Mouse (Mus musculus) cerebellum, adult 11-12 months (tissue): ENCODE measurements around the gene Chdh.

Experiments used
- DNase-seq: peaks from one replicate; pipeline ENCODE4 v3.0.0; 2022

Chdh gene

DNA sequence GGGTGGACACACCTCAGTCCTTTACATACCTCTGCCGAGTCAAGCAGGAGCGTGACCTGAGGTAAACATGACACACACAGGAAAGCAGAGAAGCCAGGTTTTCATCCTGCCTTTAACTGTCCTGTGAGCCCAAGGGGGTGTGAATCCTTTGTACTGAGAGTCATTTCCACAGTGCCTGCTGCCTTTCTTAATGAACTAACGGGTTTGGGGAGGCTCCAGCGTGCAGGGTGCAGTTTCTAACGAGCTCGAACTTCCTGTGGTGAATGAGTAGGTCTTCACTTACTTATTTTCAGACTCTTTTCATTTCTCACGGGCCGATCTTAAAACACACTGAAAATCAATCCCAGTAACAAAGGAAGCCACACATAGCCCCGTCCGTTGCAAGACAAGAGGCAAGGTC, 5.7 kb downstream of the Chdh start:
- no peak for DNase-seq

DNA sequence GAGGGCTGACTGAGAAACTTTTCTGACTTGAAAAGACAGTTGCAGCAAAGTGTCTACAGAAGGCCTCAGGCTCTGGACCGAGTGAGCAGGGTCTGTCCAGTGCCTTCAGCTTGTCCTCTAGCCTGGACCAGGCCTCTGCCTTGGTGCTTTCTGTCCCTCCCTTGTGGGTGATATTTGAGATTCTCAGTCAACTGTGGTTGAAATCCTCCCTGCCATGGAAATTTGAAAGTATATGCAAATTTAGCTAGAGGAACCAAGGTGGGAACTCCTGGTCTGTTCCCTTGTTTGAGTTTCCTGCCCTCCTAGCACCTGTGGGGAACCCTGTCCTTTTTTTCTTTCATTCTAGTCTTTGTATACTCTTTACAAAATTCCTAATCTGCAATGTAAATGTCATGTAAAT, 6.2 kb downstream of the Chdh start:
- DNase-seq = no peak

DNA sequence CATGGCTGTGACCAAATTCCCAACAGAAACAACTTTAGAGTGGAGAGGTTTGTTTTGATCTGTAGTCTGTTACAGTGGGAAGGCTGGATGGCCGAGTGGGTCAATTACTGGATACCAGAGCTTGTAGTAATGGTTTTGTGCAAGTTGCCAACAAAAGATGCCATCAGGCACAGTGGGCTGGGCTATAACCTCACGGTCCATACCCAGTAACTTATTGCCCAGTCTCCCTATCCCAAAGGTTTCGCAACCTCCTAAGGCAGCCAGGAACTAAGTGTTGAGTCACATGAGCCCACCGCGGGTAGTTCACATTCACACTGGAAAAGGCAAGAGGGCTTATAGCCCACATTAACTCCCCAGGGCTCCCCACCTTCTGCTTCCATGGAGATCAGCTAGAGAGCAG, 7.8 kb downstream of the Chdh start:
- DNase-seq = no peak

DNA sequence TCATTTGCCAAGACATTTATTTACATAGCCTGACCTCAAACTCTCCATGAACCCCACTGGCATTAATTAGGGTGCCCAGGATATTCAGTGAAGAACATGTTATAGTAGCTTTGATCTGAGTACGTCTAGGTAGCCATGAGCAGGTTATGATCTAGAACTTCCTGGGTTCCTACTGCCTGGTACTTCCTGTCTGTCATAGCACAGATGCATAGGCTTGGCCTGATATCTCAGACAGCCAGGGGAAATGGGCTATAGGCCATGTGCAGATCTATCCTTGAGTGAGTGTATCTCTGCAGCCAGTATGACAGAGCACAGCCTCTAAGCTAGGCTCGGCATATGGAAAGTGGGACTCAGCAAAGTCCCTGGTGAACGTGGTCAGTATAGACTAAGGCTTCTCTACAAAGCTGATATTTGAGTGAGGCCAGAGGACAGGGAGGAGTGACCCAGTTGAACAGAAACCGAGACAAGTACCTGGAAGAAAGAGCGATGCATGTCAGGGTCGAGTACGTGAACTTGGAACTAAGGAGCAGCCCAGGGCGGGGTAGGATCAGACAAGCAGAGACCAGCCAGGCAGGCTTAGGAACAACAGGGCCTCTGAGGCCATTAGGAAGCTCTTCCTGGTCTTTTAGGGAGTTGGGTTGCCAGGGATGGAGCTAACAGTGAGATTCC, 9.1 kb downstream of the Chdh start:
- no peak for DNase-seq

DNA sequence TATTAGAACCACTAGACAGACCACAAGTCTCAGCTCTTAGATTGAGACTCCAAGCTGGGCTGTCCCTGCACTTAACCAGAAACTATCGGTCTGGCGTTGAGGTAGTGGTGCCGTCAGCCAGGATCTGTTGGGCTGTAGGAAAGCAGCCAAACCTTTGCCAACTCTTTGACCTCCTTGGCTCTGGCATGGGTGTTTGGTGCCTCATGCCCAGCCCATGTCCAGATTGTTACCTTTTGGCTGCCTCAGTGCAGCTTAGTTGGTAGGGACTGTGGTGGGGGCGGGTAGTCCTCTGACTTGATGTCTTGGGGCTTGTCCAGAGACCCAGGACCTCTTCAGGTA, 9.6 kb downstream of the Chdh start:
- no peak for DNase-seq

DNA sequence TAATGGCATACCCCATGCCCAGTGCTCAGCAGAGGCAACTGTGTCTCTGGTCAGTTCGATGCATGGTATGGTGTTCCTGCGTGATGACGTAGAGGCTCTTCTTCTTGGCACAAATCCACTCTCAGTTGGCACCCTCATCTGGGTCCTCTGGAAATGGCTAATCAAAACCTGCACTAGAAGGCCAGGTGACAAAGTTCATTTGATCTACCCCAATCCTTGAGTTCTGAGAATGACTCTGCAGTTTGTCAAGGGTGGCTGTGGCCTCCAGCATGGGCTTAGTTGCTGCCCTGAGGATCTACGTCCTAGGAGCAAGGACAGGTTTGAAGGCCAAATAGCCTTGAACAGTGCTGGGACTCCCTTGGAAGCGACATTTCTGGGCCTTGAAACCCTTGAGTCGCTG, 10.0 kb downstream of the Chdh start:
- DNase-seq = no peak

DNA sequence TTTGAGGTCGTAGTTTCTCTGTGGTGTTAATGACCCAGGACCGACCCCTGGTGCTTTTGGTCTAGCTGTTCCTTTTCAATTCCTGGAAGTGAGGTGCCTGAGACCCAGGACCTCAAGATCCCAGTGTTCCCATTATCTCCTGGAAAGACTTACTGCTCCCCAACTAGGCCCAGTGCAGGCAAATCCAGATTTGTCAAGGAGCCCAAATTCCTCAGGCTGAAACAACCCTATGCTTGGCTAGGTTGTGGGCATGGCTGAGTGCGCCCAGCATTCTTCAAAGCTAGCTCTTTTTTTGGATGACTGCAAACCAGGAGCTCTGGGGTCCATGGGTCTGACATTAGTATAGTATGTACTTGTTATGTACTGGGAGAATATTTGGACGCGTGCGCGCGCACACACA, 10.6 kb downstream of the Chdh start:
- DNase-seq = no peak

DNA sequence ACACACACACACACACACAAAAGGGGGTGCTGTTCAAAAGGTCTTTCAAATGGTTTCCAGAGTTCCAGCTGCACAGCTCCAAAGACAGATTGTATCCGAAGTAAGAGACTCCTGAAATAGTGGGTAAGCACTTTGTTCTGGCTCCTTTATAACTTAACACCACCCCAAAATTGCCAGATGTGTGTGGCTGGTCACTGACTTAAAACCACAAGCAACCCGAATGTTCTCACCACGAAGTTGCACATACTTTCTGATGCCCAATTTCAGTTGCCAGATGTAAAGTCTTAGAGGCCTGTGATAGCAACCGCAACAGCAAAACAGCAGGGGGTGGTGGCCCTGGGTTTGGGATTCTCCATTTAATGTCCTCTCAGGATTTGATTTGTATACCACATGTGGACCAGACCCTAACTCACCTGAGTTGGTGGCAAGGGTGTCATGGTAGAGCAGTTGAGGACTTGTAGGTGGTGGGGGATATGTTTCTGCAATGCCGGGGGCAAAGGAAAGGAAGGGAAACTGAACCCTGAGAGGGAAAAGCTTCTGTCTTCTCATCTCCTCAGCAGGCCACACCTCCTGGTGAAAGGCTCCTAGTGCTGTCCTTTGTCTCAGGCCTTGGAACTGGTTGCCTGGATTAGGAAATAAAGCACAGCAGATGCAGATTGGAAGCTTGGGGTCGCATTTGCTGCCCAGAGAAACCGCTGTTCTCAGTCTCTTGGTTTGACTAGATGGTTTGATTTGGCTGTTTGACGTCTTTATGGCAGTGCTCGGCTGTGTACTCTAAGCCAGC, 11.2 kb downstream of the Chdh start:
- DNase-seq = no peak

DNA sequence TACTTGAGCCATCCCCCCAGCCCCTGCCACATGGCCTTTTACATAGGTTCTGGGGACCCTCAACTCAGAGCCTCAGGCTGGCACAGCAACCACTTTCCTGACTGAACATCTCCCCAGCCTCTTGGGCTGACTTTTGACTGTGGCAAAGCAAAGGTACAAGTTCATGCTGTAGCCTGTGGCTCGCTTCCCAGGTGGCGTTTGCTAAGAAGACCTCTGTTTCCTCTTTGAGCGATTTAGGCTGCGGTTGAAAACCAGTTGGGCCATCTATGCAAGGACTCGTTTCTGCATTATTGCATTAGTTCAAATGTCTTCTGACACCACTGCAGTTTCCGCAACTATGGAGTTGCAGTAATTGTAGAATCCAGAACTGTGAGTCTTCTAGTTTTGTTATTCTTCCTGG, 13.6 kb downstream of the Chdh start:
- no peak for DNase-seq

DNA sequence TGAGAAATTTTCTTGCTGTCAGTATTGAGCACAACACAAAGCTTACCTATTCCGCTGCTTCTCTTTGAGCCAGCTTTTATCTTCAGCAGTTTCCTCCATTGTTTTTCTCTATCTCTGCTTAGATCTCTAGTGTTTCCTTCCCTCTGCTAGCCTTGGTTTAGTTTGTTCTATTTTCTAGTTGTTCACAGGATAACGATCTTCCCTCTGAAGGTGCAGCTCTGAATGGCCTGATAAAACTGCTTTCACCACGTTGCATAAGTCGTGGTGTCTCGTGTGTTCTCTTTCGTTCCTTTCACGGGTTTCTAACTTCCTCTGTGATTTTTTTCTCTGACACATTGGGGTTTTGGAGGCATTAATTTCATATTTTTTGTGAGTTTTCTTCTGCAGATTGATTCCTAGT, 15.6 kb downstream of the Chdh start:
- DNase-seq = no peak

DNA sequence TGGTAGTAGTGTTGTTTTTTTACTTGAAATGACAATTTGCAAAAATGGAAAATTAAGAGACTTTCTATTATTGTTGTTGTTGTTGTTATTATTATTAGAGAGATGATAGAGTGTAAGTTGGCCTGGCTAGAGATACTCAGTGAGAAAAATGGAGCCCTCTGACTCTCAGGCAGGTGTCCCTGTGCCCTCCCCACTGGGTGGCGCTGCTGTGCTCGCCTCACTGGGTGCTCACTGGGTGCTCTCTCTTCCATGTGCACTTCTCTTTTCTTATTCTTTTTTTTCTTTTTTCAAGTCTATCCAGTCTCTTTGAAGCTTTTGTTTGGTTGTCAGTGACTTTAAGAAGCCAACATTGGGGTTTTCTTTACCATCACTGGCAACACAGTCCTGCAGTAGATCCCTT, 18.6 kb downstream of the Chdh start:
- no peak for DNase-seq

DNA sequence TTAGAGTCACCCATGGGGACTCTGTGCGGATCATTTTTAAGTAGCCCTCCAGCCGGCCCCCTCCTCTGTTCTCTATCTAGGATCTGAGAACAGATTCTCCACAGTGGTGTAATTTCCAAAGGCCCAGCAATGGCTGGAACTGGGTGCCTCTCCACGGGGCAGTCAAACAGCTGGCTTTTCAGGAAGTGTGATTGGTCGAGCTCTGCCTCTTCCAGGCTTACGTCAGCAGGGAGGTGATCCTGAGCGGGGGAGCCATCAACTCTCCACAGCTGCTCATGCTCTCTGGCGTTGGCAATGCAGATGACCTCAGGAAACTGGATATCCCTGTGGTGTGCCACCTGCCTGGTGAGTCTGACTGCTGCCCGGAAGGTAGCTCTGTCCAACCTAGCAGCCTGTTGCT, 24.6 kb downstream of the Chdh start:
- no peak for DNase-seq

DNA sequence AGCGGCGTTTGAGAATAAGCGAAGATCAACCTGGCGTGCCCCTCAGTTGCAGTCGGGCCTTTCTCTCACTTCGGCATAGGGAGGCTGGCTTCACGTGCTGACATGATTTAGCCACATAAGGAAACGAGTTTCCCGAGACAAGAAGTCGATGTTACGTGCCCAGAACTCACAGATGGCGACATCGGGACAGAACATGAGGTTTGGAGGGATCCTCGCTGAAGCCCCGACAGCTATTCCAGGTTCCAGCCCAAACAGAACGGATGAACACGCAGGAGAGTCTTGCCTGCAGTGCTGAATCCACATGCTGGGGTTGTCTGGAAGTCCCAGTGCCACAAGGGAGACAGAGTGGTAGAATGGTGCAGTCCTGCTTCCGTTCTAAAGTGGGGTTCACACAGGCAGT, 29.6 kb downstream of the Chdh start:
- DNase-seq = no peak

DNA sequence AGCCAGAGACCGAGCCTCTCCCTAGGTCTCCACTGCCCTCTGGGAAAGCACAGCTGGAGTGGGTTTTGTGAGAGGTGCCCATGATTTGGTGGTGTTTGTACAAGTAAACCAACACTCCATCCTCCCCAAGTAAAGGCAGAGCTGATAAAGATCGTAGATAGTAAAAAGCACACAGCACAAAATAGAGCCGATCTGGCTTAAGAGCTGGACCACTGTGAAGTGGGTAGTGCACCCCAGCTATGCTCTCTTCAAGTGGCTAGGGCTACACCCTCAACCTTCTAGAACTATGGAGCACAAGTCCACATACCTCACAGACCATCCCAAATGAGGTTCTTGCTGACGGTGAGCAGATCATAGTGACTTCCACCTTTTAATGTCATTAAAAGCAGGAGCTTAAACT, 30.6 kb downstream of the Chdh start:
- DNase-seq = no peak

DNA sequence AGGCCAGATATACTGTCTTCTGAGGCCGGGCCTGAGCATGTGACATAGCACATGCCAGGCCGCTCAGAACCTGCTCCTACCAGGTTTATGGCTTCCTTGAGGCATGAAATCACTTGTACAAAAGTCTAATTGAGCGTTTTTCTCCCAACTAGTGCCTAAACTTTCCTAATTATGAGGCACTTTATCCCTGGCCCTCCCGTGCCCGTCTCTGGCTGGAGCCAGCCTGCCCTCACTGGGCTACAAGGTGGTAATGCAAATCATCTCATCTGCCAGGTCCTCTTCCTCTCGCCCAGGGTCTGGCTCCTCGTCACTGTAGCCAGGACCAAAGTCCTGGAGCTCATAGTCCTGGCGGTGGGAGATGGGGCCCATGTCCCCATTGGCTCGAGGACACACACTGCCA, 33.0 kb downstream of the Chdh start:
- DNase-seq = no peak

DNA sequence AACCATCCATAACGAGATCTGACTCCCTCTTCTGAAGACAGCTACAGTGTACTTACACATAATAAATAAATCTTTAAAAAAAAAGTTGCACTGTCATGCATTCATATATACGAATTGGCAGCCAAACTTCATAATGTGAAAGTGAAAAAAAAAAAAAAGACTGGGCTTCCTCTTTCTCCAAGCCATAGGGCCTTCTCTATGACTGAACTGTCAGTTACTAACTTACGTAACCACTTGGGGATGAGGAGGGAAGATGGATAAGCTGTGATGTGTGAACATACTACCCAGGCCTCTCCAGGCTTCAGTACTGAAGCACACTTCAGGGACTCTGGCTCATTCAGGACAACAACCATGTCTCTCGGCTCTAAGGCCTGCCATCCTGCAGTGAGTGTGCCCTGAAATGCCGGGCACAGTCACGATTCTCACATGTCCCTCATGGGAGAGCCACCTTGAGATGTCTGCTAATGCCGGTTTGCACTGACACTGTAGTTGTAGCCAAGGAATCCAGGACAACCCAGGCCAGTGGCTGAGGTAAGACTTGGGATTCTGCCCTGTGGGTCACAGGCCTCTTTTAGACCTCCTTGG, 34.6 kb downstream of the Chdh start:
- no peak for DNase-seq

DNA sequence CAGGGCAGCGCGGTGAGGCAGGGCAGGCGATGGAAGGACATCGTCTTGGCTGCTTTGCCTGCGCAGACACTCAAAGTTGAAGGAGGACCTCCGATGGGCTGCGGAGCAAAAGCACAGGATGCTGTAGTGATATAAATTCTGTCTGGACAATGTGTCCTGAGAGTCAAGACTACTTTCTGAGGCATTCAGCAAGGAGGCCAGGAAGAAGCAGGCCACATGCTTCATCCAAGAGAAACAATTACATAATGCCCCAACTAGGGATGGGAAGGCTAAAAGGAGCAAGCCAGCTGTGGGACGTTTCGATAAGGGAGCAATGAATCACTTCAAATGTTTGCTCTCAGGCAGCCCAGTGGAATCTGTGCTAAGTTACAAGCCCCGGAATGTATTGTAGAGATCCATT, 36.4 kb downstream of the Chdh start:
- DNase-seq = no peak

DNA sequence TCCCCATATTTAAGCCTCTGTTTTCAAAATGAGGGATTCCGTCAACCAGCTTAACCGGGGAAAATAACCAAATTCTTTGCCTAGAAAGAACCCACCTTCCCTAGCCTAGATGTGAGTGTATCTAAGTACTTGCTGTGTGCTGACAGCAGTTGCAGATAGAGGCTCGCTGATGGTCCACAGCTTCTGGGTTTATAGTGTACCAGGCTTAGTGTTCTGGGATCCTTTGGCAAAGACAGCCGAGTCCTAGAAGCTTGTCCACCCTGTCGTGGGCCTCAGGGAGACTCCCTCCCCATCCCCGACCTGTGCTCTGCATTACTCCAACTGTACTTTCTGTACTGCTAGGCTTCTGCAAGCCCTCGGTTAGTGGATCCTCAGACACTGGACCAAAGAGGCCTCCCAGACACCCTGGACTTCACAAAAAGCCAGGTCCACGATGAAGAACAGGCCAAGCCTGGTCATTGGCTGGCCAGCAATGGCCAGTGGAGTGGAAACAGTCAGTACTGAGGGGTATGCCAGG, 36.9 kb downstream of the Chdh start:
- DNase-seq = no peak

DNA sequence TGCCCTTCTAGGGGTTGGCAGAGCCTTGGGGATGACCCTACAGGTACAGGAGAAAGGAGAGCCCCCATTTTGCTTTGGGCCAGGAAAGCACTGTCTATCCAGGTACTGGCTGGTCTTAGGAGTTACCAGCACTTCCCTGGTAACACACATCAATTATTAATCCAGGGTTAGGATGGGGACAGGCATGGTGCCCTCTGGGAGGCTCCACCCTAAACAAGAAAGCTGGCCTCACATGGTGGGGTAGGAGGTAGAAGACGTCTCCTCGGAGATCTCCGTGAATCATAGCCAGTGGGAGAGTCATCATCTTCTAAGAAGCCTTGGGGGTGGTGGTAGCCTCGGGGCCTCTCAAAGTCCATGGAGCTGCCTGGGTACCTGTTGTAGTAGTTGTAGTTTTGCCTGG, 38.2 kb downstream of the Chdh start:
- no peak for DNase-seq

DNA sequence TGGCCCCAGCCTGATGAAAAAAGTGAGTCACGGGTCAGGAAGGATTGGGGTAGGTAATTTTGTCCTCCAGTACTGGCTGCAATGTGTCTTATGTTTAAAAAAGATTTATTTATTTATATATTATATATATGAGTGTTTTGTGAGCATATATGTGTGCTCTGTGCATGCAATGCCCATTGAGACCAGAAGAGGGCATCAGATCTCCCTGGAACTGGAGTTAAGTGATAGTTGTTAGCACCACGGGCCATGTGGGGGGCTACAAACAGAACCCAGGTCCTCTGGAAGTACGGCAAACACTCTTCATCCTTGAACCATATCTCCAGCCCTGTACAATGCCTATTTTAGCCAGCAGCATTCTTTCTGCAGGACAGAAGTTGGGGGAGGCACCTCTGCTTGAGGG, 39.2 kb downstream of the Chdh start:
- DNase-seq = no peak

DNA sequence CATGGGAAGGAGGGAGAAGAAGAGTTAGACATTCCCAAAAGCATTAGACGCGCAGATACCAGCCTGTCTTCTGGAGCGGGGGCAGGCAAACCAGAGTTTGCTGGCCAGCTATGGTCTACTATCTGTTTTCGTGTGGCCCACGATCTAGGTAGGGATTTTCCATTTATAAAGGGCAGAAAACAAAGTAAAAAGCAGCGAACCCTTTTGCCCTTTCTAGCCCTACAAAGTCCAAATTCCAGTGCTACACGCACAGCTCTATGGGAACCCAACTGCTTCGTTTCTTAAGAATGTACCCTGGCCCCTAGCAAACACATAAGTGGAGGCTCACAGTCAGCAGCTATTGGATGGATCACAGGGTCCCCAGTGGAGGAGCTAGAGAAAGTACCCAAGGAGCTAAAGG, 41.5 kb downstream of the Chdh start:
- DNase-seq = no peak

DNA sequence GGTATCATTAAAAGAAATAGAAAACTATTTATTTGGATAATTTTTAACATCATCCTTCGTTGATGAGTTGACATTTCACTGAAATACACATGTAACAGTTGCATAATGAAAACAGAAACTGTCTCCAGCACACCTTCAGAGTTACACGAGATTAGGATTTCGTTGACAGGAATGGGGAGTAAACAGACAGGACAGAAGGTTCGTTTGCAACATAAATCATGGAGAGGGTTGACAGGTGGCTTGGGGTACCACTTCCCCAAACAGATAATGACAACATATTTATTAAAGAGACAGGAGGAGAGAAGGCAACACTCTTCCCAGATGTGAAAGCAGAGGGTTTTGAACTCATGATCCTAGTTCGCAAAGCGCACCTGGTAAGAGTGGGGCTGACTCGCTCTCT, 46.1 kb downstream of the Chdh start:
- no peak for DNase-seq

DNA sequence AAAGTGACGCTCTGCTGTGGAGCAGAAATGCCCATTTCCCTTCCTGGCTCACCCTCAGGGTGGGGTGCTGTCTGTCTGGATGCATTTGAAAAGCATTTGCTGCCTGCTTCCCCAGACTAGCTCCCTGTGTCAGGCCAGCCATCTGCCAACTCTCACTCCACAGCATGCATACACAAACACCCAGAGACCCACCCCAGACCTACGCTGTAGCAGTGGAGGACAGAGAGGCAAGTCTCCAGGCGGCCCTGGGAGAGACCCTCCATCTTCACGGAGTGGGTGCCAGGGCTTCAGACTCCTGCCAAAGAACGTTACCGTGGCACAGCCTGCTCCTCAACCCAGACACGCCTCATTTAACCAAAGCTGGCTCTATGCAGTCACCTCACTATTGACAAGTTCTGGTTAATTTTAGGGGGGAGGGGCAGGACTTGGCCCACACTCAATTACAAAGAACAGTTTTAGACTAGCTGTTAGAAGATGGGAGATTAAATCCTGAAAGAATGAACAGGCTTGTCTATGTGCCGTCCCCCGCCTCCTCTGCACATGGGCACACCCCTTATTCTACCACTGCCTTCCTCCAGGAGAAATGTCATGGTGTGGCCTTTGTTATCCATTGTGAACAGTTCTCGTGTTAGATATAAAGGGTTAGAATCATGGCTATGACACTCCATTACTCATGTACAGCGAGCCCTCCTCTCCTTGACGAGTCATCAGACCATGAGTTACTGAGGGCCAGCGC, 47.4 kb downstream of the Chdh start:
- DNase-seq = no peak

DNA sequence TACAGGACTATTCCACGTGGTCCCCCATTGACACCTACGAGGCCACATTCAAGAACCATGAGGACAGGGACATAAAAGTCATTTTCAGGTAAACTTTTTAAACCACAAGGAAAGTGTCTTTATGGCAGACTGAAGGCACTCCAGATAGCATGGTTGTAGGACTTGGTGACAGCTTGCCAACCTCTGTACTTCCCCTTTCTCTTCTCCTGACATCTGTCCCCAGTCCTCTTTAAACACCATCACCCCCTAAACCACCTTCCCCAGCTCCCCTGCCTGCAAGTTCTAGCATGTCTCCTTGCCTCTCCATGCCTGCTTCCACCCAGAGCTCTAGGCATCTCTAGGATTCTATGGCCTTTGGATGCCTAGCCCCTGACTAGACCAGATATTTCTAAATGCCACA, 56.0 kb downstream of the Chdh start:
- no peak for DNase-seq
